Mouse (Mus musculus): ENCODE results near the gene Tspan18. TPM values are rescaled to one million over a fixed set of nuclear protein-coding genes. Genes with fewer than 3 reads are reported as not detected.

The Tspan18 gene
- polyA plus RNA-seq, 1 experiment from 2014 or later: 71.9 TPM

DNA sequence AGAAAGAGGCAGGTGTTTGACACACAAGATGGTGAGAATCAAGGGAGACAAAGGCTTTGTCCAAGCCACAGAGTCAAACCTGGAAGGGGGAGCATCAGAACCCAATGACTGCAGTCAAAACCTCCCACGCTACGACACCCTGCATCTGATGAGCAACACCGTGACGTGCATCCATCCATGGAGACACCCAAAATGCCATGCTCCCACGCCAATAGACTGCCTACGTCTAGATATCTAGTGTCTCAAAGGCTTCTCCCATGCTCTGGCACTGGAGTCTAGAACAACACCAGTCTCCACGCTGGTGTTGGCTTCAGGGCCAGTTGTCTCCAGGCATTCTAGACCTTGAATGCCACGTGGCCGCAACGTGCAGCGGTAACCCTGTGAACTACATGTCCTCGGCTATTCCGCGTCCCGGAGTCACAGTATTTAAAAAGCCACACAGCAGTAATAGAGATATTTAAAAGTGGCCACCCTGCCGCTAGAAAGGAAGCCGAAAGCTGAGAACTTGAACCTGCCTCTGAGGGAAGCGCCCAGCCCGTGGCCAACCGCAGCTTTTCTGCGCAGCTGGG lies 15.4 kb downstream of the Tspan18 start:
- no peaks in the 10 kb centered on the region for H3K9me3 ChIP-seq (ENCODE audit: control insufficient read depth, low read length)
- DNase-seq (ENCODE audit: low spot score): no peak
- ATAC-seq (ENCODE audit: insufficient read depth, low FRiP score, low TSS enrichment): 0 out of 2 replicates have a peak, but pooled peaks have one; percentile 5
- H3K36me3 ChIP-seq (ENCODE audit: control insufficient read depth, insufficient read depth, low read length): no peaks in the 10 kb centered on the region
- peaks cover 26% of the 10 kb centered on the region for H3K4me1 ChIP-seq (ENCODE audit: control insufficient read depth, insufficient read depth, low read length)
- peak overlapping the region; percentile 63 for H3K27ac ChIP-seq (ENCODE audit: low read depth, low read length)
- WGBS: 76% methylated on average over 21 of the region's 21 CpGs
- H3K4me2 ChIP-seq (ENCODE audit: low read depth): peak overlapping the region; percentile 13; the same call in 1 of the 2 replicates
- no peak overlapping the region for H3K4me3 ChIP-seq (ENCODE audit: low read depth, low read length)
- H3K27me3 ChIP-seq (ENCODE audit: control insufficient read depth, insufficient read depth, low read length): no peaks in the 10 kb centered on the region
- no peak overlapping the region for H3K9ac ChIP-seq (ENCODE audit: low read length)

DNA sequence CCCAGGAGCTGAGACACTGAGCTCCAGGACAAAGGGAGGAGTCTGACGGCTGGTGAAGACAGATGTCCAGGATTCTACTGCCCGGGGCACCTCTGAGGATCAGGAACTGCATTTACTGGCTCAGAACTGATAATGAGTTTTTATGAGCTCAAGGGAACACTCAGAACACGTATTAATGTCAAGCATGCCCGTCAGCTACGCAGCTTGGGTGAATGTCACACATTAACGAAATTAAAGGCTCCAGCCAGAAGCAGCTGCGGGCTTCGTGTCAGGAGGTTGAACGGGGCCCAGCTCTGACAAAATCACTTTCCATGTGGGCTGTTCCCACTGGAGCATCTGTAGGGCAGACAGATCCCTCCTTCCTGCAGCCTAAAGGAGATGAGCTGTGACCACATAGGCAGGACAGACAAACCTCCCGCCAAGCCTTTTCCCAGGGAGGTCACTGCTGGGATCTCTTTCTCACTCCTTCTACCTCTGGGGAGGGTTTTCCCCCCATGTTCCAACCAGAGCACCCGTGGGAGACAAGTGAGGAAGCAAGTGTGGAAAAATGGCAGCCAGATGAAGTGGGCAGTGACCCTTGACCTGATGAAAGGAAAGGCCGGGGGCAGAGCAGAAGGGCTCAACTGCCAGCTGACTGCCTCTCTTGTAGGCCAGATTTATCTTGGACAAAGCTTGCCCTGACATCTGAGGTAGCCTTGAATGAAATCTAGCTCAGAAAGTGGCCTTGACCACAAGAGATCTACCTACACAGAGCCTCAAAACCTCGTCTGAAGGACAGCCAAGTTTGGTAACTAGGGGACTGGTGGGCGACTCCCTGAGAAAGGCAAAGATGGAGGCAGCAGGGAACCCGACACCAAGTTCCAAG lies 20.3 kb downstream of the Tspan18 start:
- Histone ChIP-seq H3K27ac (ENCODE audit: low read depth, low read length) (peak overlapping the region; percentile 83), H3K4me3 (ENCODE audit: low read depth, low read length) (no peak overlapping the region), H3K9me3 (ENCODE audit: control insufficient read depth, low read length) (no peaks in the 10 kb centered on the region), H3K4me1 (ENCODE audit: control insufficient read depth, insufficient read depth, low read length) (peaks cover 22% of the 10 kb centered on the region), H3K4me2 (ENCODE audit: low read depth) (no peak overlapping the region), H3K9ac (ENCODE audit: low read length) (peak overlapping the region; percentile 15; the same call in 1 of the 2 replicates), H3K27me3 (ENCODE audit: control insufficient read depth, insufficient read depth, low read length) (no peaks in the 10 kb centered on the region), H3K36me3 (ENCODE audit: control insufficient read depth, insufficient read depth, low read length) (no peaks in the 10 kb centered on the region)
- ATAC-seq (ENCODE audit: insufficient read depth, low FRiP score, low TSS enrichment) (peak; percentile 55), DNase-seq (ENCODE audit: low spot score) (peak; percentile 63)
- WGBS: 38% methylated on average over 15 of the region's 15 CpGs

DNA sequence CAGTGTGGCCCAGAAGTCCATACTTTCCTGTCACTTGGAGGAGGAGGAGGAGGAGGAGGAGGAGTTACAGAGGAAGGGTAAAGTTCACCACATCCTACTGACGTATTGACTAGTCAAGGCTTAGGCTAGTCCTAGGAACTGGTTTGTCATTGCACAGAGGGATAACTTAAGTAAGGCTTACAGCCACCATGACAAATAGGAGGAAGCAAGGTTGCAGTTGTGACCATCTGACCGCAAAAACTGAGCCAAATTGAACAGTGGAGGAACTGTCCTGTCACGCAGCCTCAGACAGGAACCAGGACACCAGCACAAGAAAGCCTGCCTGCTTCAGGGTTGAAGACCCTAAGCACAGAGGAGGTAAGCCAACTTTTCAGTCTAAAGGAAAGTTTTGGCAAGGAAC lies 21.8 kb downstream of the Tspan18 start:
- Histone ChIP-seq H3K4me3 (ENCODE audit: low read depth, low read length) (no peak overlapping the region), H3K9ac (ENCODE audit: low read length) (no peak overlapping the region), H3K4me2 (ENCODE audit: low read depth) (no peak overlapping the region), H3K27ac (ENCODE audit: low read depth, low read length) (no peak overlapping the region), H3K9me3 (ENCODE audit: control insufficient read depth, low read length) (no peaks in the 10 kb centered on the region), H3K4me1 (ENCODE audit: control insufficient read depth, insufficient read depth, low read length) (peaks cover 20% of the 10 kb centered on the region), H3K36me3 (ENCODE audit: control insufficient read depth, insufficient read depth, low read length) (no peaks in the 10 kb centered on the region), H3K27me3 (ENCODE audit: control insufficient read depth, insufficient read depth, low read length) (no peaks in the 10 kb centered on the region)
- 72% methylated on average over 3 of the region's 3 CpGs for WGBS
- DNase-seq (ENCODE audit: low spot score) (no peak), ATAC-seq (ENCODE audit: insufficient read depth, low FRiP score, low TSS enrichment) (no peak)

DNA sequence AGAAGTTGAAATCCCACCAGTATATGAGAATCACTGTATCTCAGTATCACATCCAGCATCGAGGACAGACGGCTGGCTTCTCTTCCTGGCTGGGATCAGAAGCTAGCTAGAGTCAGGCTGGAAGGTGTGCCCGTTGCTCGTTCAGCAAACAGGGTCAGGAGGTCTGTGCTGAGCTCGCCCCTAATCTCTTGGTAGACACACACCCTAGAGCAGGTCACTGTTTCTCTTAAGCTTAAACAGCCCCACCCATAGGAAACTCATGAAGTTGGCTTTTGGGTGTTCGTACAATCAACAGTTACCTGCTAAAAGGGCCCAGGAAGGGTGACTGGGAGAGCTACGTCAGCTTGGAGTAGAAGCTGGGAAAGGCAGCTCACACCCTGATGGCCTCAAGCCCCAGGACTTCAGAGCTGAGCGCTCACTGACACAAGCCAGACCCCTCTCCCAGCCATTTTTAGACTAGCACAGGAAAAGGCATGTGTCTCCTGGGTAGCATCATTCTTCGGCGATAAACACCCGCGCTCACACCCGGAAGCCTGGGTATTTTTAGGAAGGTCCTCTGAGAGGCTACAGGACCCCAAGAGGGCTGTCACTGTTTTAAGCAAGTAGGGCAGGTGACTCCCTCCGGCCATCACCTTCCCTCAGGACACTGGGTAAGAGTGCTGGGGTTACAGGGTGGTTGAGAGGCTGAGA lies 24.4 kb downstream of the Tspan18 start:
- Histone ChIP-seq H3K4me3 (ENCODE audit: low read depth, low read length) (no peak overlapping the region), H3K36me3 (ENCODE audit: control insufficient read depth, insufficient read depth, low read length) (no peaks in the 10 kb centered on the region), H3K27ac (ENCODE audit: low read depth, low read length) (no peak overlapping the region), H3K9ac (ENCODE audit: low read length) (no peak overlapping the region), H3K27me3 (ENCODE audit: control insufficient read depth, insufficient read depth, low read length) (no peaks in the 10 kb centered on the region), H3K9me3 (ENCODE audit: control insufficient read depth, low read length) (no peaks in the 10 kb centered on the region), H3K4me2 (ENCODE audit: low read depth) (no peak overlapping the region), H3K4me1 (ENCODE audit: control insufficient read depth, insufficient read depth, low read length) (peaks cover 16% of the 10 kb centered on the region)
- no peak for ATAC-seq (ENCODE audit: insufficient read depth, low FRiP score, low TSS enrichment)
- DNase-seq (ENCODE audit: low spot score): no peak
- 91% methylated on average over 14 of the region's 14 CpGs for WGBS

DNA sequence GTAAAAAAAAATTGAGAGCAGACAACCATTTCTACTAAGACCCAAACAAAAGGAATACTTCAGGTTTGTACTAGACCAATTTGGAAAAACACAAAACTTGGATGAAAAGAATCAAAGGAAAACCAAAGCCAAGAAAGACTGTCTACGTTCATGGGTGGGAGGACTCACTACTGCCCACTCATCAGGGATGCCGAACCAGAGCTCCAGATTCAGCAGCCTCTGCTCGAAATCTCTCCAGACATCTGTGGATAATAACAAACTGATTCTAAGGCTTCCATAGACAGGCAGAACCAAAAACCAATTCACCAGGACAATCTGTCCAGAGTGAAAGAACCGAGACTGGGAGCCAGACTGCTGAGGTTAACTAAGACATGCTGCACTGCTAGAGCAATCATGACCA lies 27.4 kb downstream of the Tspan18 start:
- H3K4me1 ChIP-seq (ENCODE audit: control insufficient read depth, insufficient read depth, low read length): peaks cover 20% of the 10 kb centered on the region
- H3K9ac ChIP-seq (ENCODE audit: low read length): no peak overlapping the region
- H3K4me3 ChIP-seq (ENCODE audit: low read depth, low read length): no peak overlapping the region
- ATAC-seq (ENCODE audit: insufficient read depth, low FRiP score, low TSS enrichment): no peak
- H3K27me3 ChIP-seq (ENCODE audit: control insufficient read depth, insufficient read depth, low read length): no peaks in the 10 kb centered on the region
- H3K36me3 ChIP-seq (ENCODE audit: control insufficient read depth, insufficient read depth, low read length): no peaks in the 10 kb centered on the region
- H3K4me2 ChIP-seq (ENCODE audit: low read depth): no peak overlapping the region
- 87% methylated on average over 4 of the region's 4 CpGs for WGBS
- H3K9me3 ChIP-seq (ENCODE audit: control insufficient read depth, low read length): no peaks in the 10 kb centered on the region
- DNase-seq (ENCODE audit: low spot score): no peak
- no peak overlapping the region for H3K27ac ChIP-seq (ENCODE audit: low read depth, low read length)

DNA sequence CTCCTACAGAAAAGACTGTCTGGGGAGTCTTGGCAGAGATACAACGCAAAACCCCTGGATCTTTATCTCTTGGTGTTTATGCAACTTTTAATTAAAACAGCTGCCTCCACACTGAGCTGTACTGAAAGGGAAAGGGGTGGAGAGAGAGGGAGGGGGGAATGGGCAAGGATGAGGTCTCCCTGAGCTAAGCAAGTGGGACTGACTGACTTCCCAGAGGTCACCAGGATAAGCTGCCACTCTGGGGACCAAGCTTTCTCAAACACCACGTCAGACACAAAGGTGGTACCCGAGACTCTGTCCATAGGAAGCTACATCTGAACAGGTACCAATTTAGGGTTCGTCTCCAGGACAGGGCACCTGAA lies 30.1 kb downstream of the Tspan18 start:
- H3K9me3 ChIP-seq (ENCODE audit: control insufficient read depth, low read length): no peaks in the 10 kb centered on the region
- no peaks in the 10 kb centered on the region for H3K36me3 ChIP-seq (ENCODE audit: control insufficient read depth, insufficient read depth, low read length)
- WGBS: 63% methylated on average over 4 of the region's 4 CpGs
- DNase-seq (ENCODE audit: low spot score) (no peak), ATAC-seq (ENCODE audit: insufficient read depth, low FRiP score, low TSS enrichment) (no peak)
- H3K4me2 ChIP-seq (ENCODE audit: low read depth): no peak overlapping the region
- H3K9ac ChIP-seq (ENCODE audit: low read length): no peak overlapping the region
- peaks cover 18% of the 10 kb centered on the region for H3K4me1 ChIP-seq (ENCODE audit: control insufficient read depth, insufficient read depth, low read length)
- H3K27ac ChIP-seq (ENCODE audit: low read depth, low read length): peak overlapping the region; percentile 84
- H3K27me3 ChIP-seq (ENCODE audit: control insufficient read depth, insufficient read depth, low read length): no peaks in the 10 kb centered on the region
- no peak overlapping the region for H3K4me3 ChIP-seq (ENCODE audit: low read depth, low read length)

DNA sequence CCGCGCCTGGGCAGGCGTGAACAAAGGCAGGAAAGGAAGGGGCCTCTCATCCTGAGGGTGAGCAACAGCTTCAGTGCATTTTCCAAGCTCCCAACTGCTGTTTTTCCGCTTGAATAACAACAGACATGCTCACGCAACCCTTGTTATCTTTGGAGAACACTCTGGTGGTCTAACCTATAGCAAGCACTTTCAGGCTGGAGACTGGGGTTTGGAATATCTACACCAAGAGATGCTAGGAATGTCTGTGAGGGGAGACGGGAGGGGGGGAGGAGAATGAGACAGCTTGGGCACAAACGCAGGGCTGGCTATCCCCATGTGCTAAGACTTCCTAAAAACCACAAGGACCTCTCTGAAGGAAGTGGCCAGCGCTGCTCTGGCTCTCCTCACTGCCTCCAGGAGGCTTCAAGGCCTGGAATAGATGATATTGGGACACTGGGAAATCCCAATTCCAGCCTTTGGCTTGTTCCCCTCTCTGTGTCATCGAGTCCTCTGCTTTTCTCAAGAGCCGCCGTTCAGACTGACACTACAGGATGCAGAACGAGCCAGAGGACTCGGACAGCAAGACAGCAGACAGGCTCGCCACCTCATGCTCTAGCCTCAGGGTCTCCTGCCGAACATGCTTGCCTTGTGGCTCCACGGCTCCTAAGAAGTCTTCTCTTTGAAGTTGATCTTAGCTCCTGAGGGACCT lies 30.6 kb downstream of the Tspan18 start:
- peak; percentile 64 for DNase-seq (ENCODE audit: low spot score)
- Histone ChIP-seq H3K27me3 (ENCODE audit: control insufficient read depth, insufficient read depth, low read length) (no peaks in the 10 kb centered on the region), H3K9ac (ENCODE audit: low read length) (peak overlapping the region; percentile 19), H3K9me3 (ENCODE audit: control insufficient read depth, low read length) (no peaks in the 10 kb centered on the region), H3K4me1 (ENCODE audit: control insufficient read depth, insufficient read depth, low read length) (peaks cover 16% of the 10 kb centered on the region), H3K4me2 (ENCODE audit: low read depth) (no peak overlapping the region), H3K4me3 (ENCODE audit: low read depth, low read length) (no peak overlapping the region), H3K36me3 (ENCODE audit: control insufficient read depth, insufficient read depth, low read length) (no peaks in the 10 kb centered on the region), H3K27ac (ENCODE audit: low read depth, low read length) (peak overlapping the region; percentile 84)
- WGBS: 20% methylated on average over 16 of the region's 16 CpGs
- peak; percentile 67; the same call in 1 of the 2 replicates for ATAC-seq (ENCODE audit: insufficient read depth, low FRiP score, low TSS enrichment)

DNA sequence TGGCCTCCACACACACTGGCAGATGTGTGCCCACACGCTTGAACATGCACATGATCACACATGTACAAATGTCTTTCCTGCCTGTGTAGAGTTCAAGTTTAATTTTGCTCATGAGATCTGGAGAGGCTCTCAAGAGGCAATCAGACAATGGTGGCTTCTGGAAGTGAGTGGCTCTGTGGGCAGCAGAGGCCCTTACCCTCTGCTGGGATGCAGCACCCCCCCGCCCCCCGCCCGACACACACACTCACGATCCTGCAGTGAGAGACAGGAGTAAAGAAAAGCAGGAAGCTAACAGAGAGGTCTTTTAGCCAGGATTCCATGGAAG lies 31.1 kb downstream of the Tspan18 start:
- Histone ChIP-seq H3K9me3 (ENCODE audit: control insufficient read depth, low read length) (no peaks in the 10 kb centered on the region), H3K4me1 (ENCODE audit: control insufficient read depth, insufficient read depth, low read length) (peaks cover 16% of the 10 kb centered on the region), H3K4me3 (ENCODE audit: low read depth, low read length) (no peak overlapping the region), H3K27ac (ENCODE audit: low read depth, low read length) (peak overlapping the region; percentile 84), H3K36me3 (ENCODE audit: control insufficient read depth, insufficient read depth, low read length) (no peaks in the 10 kb centered on the region), H3K27me3 (ENCODE audit: control insufficient read depth, insufficient read depth, low read length) (no peaks in the 10 kb centered on the region), H3K9ac (ENCODE audit: low read length) (peak overlapping the region; percentile 19), H3K4me2 (ENCODE audit: low read depth) (no peak overlapping the region)
- ATAC-seq (ENCODE audit: insufficient read depth, low FRiP score, low TSS enrichment) (0 out of 2 replicates have a peak, but pooled peaks have one; percentile 61), DNase-seq (ENCODE audit: low spot score) (no peak)
- WGBS: 47% methylated on average over 5 of the region's 5 CpGs

Measured in neural tube, embryonic 11.5 days (tissue).